Mouse (Mus musculus) limb, embryonic 10.5 days (tissue): Measurements from ENCODE around the gene Gm3159. TPM values are rescaled to one million over a fixed set of nuclear protein-coding genes. Genes with fewer than 3 reads are reported as not detected.

Source experiments
- polyA plus RNA-seq: library from polyadenylated mRNA; unstranded; fragments of >200 nt; fragmentation: Nextera tagmentation; extraction: Ambion mirVana; gene quantifications from 2 replicates; pipeline ENCODE4 v1.2.1, GENCODE M21; 2016

Gm3159 gene
- polyA plus RNA-seq, 1 experiment from 2014 or later: not detected

Other genes starting within 250 kb of the Gm3159 start
- not detected in 2 replicates for gene Gm3127, start 232.5 kb upstream of the Gm3159 start, polyA plus RNA-seq
- gene Gm2974, start 214.9 kb upstream of the Gm3159 start, polyA plus RNA-seq: 0.16 and 0.59 TPM in 2 replicates
- gene Gm3138, start 147.9 kb upstream of the Gm3159 start, polyA plus RNA-seq: not detected in 2 replicates
- gene Gm3149, start 80.2 kb upstream of the Gm3159 start, polyA plus RNA-seq: not detected in 2 replicates
- gene 2610042L04Rik, start 62.8 kb upstream of the Gm3159 start, polyA plus RNA-seq: 0.85 and 0.96 TPM in 2 replicates
- gene Gm3164, start 17.9 kb downstream of the Gm3159 start, polyA plus RNA-seq: 0.23 TPM in 1 of 2 replicates, not detected in the other
- gene Gm3173, start 33.5 kb downstream of the Gm3159 start, polyA plus RNA-seq: not detected in 2 replicates
- gene Gm3182, start 84.2 kb downstream of the Gm3159 start, polyA plus RNA-seq: not detected in 2 replicates
- gene Gm3047, start 157.9 kb downstream of the Gm3159 start, polyA plus RNA-seq: not detected in 2 replicates
- gene Gm8159, start 234.8 kb downstream of the Gm3159 start, polyA plus RNA-seq: not detected in 2 replicates